Mouse (Mus musculus) spleen, postnatal 4 days (tissue): ENCODE measurements around the gene Hist1h4b.

ENCODE experiments used
- DNase-seq, 2 experiments: peaks; one replicate each; pipeline ENCODE4 v3.0.0; 2022; ENCODE audit warnings: low spot score in 2 of 2

Gene Hist1h4b

GRCm38 (mm10) chr13:23756790-23757189, at the start of gene Hist1h4b:
Gene Hist1h4b, plus strand, starts transcription at chr13:23757013.
- DNase-seq: peak; percentile 92 to 93

GRCm38 (mm10) chr13:23708041-23708440, 48.8 kb upstream of the Hist1h4b start:
- DNase-seq: peak in 1 of 2 experiments; percentile 53

- peak in 1 of 2 experiments; percentile 45 for DNase-seq
Measured at GRCm38 (mm10) chr13:23708654-23709053, 48.2 kb upstream of the Hist1h4b start.

- peak in 1 of 2 experiments; percentile 46 for DNase-seq
Measured at GRCm38 (mm10) chr13:23709714-23710373, 47.0 kb upstream of the Hist1h4b start.

- DNase-seq: peak; percentile 40 to 69
Measured at GRCm38 (mm10) chr13:23710374-23711089, 46.3 kb upstream of the Hist1h4b start, which contains the start of gene Hfe. Gene Hfe, minus strand, starts transcription at chr13:23710854.

GRCm38 (mm10) chr13:23716261-23717042, 40.4 kb upstream of the Hist1h4b start:
- DNase-seq: peak in 1 of 2 experiments; percentile 16

GRCm38 (mm10) chr13:23717176-23717575, 39.6 kb upstream of the Hist1h4b start:
- DNase-seq: peak in 1 of 2 experiments; percentile 51

- DNase-seq: peak in 1 of 2 experiments; percentile 40
Measured at GRCm38 (mm10) chr13:23717593-23718245, 39.1 kb upstream of the Hist1h4b start.

- DNase-seq: no peak
Measured at GRCm38 (mm10) chr13:23724239-23724638, 32.6 kb upstream of the Hist1h4b start.

GRCm38 (mm10) chr13:23725213-23725612, 31.6 kb upstream of the Hist1h4b start:
- peak in 1 of 2 experiments; percentile 34 for DNase-seq

GRCm38 (mm10) chr13:23728472-23729191, 28.2 kb upstream of the Hist1h4b start:
- DNase-seq: peak in 1 of 2 experiments; percentile 57

GRCm38 (mm10) chr13:23729192-23729525, 27.7 kb upstream of the Hist1h4b start:
- DNase-seq: peak in 1 of 2 experiments; percentile 49

- DNase-seq: peak in 1 of 2 experiments; percentile 54
Measured at GRCm38 (mm10) chr13:23729706-23730105, 27.1 kb upstream of the Hist1h4b start.

- peak in 1 of 2 experiments; percentile 49 for DNase-seq
Measured at GRCm38 (mm10) chr13:23730479-23730878, 26.3 kb upstream of the Hist1h4b start.

GRCm38 (mm10) chr13:23732156-23732804, 24.5 kb upstream of the Hist1h4b start:
- peak in 1 of 2 experiments; percentile 59 for DNase-seq

GRCm38 (mm10) chr13:23737091-23737490, 19.7 kb upstream of the Hist1h4b start:
- peak in 1 of 2 experiments; percentile 52 for DNase-seq

- DNase-seq: peak; percentile 43 to 72
Measured at GRCm38 (mm10) chr13:23738041-23738440, 18.8 kb upstream of the Hist1h4b start.

GRCm38 (mm10) chr13:23738677-23739068, 18.1 kb upstream of the Hist1h4b start, which contains the start of gene Hist1h1c:
Gene Hist1h1c, plus strand, starts transcription at chr13:23738808.
- peak; percentile 97 to 100 for DNase-seq

- peak; percentile 90 to 97 for DNase-seq
Measured at GRCm38 (mm10) chr13:23739069-23739921, 17.5 kb upstream of the Hist1h4b start.
